Mouse (Mus musculus) embryonic fibroblast, embryonic 13.5 days (primary cell): ENCODE data around the gene 4931428F04Rik.

Experiments
- CTCF ChIP-seq: IDR thresholded peaks from 2 replicates; pipeline ENCODE4 v1.5.1; 2011; ENCODE audit warnings: mild to moderate bottlenecking, control low read depth, low read length, moderate library complexity, borderline replicate concordance; ENCODE audit not compliant: insufficient read depth
- POLR2A ChIP-seq: IDR thresholded peaks from 2 replicates; pipeline ENCODE4 v1.6.1; 2011; ENCODE audit warnings: low read depth, mild to moderate bottlenecking, control low read depth, low read length, moderate library complexity

- TF ChIP-seq POLR2A = no peak
- peak; percentile 6; the same call in 1 of the 2 replicates for TF ChIP-seq CTCF
These were observed 26.3 kb downstream of the 4931428F04Rik start for GRCm38 (mm10) chr8:105263244-105263912.
